Mouse (Mus musculus) brain, embryonic 14.5 days (tissue): ENCODE measurements around the gene Tgfbr3.

Experiments used
- CTCF ChIP-seq: fragments of 200-500 bp; IDR thresholded peaks from 2 replicates; pipeline ENCODE4 v1.5.1; 2012; ENCODE audit warnings: inconsistent platforms, mild to moderate bottlenecking, moderate library complexity, borderline replicate concordance; ENCODE audit not compliant: insufficient read depth, insufficient read length; ENCODE audit errors: extremely low read depth
- POLR2A ChIP-seq: fragments of 200-500 bp; IDR thresholded peaks from 2 replicates; pipeline ENCODE4 v1.6.1; 2012; ENCODE audit warnings: mild to moderate bottlenecking, inconsistent platforms, borderline replicate concordance; ENCODE audit not compliant: poor library complexity, insufficient read depth, insufficient read length, severe bottlenecking; ENCODE audit errors: extremely low read depth

GRCm38 (mm10) chr5:107307432-107307831 lies 18.0 kb upstream of the Tgfbr3 start:
- TF ChIP-seq POLR2A = no peak
- TF ChIP-seq CTCF = no peak
